Mouse (Mus musculus) kidney, adult 11 months (tissue): ENCODE data around the gene Arhgap30.

Source experiments
- DNase-seq: peaks from one replicate; pipeline ENCODE4 v3.0.0; 2022

Gene Arhgap30

DNA sequence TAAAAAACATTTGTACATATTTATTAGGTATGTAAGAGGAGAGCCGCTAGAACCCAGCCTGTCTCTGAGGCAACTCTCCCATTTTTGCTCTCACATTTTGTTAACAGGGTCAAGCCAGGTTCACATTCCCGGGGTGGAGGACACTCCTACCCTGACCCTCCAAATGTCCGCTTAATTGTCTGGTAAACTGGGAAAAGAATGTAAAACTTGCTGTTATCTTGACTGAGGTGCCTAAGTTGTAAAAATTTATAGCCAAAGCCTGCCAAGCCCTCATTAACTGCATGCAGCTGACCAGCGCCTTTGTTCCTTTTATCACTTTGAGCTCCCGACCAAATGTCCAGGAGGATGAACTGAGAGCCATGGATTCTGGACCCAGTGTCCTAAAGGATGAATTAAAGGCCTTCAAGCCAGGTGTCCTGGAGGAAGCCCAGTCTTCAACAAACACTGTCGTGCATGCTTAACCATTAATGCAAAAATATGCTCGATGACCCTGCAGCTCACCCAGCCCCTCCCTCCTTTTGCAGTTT is 46.6 kb downstream of the Arhgap30 start:
- no peak for DNase-seq

DNA sequence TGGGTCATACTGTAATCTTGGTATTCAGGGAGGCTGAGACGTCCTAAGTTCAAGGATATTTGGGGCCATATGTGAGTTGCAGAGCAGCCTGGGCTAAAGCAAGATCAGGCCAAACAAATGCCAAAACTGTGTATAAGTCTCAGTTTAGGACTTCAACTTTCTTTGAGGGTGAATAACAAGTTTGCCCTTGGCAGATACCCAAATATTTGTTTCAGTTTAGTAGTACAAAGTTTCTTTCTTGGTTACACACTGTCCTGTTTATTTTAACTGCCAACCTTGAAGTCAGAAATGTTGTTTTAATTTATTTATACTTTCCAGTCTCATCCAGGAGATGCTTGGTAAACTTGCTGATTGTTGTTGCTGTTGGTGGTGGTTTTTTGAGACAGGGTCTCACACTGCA is 47.2 kb downstream of the Arhgap30 start:
- DNase-seq, result no peak

DNA sequence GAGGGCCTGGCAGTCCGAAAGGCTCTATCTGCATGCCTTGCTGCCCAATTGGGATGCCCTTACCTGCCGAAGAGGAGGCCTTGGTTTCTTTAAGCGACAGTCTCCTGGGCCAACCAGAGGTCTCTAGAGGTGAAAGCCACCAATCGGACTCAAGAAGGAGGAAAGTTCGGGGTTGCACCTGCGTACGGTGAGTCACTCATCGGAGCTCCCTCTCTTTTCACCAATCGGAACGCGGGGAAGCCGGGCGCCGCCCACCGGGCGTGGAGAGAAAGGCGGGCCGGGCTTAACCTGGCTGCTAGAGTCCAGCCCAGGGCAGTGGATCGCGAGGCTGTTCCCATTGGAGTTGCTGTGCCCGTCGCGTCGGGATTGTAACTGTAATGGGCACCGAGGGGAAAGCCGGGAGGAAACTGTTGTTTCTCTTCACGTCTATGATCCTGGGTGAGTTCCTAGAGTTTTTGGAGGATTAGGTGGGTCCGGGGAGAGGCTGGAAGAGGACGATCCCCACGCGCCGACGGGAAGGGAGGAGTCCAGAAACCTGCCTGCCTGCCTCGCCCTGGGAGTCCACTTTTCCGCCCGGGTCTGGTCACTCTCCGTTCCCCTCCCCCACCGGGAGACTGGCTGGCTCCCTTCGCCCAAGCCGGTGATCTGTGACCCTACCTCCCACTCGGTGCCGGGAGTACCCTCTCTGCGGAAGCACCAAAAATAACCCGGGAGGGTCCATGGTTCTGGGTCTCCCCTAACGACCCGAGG is 48.7 kb downstream of the Arhgap30 start, which contains the start of gene F11r:
Gene F11r, plus strand, starts transcription at position 272 of the 750 bp plus-strand sequence.
- peak; percentile 98 for DNase-seq

DNA sequence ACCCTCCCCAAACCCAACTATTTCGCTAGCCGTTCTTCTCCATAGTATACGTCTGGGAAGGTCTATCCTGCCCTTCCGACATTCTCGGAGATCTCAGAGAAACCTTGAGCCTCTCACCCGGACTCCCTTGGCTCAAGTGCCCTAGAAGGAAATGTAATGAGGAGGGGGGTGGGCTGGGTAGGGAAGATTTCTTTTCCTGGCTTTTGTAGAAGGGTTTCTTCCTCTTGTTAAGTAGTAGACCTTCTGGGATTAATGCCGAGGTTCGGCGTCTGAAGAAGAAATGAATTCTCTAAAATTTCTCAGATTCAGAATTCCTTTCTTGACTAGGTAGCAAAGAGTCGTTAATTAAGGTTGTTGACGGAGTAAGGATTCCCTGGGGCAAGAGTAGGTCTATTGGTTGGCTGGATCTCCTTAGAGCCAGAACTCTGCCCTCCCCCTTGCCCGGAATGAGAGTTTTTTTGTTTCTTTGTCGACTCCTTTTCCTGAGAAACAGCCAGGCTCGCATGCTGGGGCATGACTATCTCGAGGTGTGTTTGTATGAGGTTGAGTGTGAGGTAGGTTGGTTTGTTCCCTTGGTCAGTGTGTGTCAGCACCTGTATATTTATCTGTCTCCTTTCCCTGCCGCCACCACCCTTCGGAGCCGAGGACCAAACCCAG is 49.4 kb downstream of the Arhgap30 start:
- no peak for DNase-seq

DNA sequence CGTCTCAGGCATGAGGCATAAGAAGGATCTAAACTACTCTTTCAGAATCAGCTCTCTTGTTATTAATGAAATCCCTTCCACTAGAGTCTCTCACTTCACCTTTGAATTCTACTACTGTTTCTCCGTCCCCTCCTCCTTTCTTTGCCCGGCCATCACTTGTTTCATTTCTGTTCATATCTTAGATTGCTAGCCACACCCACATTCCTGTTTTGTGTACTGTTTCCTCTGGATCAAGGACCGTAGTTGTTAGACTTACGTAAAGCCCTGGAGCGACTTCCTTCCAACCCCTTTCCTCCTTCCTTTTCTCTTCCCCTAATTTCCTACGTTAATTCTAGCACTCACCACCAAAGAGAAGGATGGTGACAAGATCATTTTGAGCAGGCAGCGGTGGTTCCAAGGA is 50.3 kb downstream of the Arhgap30 start:
- DNase-seq, result no peak

DNA sequence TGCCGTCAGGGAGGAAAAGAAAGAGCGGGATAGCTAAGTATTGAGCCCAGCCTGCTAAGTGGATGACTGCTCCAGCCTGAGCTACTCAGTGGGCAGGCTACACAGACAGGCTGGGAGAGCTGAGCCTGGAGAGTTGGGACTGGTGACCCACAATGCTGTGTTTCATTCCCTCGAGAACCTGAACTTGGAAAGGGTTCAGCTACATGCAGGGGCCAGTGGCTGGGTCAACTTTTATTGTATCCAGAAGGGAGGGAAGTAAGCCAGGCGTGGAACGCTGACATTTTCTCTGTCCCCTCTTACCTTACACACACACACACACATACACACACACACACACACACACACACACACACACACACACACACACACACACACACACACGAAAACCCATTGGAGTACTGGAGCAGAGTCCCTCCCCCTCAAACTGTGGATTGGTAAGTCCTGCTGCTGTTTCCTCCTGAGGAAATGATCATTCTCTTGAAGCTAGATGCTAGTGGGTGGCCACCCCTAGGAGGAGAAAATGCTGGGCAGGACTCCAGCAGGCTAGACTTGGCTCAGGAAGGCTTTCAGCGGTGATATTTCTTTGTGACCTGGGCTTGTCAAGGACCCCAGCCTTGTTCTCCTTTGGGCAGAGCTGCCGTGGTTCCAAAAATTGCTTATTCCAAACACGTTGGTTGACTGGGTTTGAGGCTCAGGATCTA is 51.4 kb downstream of the Arhgap30 start:
- DNase-seq, result peak; percentile 88

DNA sequence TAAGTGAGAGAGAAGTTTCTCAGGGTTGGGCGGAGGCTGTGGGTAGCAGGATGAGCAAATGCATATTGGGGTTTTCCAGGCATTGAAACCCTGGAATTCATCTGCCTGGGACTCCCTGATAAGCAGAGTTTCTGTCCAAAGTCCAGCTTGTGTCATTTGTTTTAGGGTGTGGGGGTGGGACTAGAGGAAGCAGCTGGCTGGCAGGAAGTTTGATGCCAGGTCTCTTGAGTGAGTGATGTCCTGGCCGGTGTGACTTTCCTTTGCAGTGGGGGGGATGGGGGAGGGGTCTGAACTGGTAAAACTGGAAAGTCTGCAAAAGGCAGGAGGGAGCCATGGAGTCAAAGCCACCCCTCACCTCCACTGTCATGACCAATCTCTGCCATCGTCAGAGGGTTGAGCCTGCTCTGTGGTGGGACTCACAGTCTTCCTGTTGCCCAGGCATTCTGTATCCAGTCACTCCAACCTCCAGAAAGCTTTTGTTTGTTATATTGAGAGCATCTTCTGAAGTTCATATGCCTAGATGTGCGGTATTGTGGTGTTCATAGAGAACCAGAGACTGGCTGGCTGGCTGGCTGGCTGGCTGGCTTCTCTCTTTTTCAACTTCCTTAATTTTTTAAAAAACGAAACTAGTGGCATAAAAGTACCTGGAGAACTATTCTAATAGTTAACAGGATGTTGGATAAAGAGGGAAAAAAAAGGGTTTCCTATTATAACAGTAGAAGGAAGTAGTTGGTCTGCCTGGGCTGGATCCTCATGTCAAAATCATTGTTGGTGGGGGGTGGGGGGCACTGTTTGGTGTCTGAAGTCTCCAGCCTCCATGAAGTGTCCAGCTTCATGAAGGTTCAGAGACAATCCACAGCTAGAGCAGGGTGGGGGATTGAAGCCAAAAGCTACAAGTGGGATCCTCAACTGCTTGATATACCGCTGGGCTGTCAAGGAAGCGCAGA is 53.0 kb downstream of the Arhgap30 start:
- no peak for DNase-seq

DNA sequence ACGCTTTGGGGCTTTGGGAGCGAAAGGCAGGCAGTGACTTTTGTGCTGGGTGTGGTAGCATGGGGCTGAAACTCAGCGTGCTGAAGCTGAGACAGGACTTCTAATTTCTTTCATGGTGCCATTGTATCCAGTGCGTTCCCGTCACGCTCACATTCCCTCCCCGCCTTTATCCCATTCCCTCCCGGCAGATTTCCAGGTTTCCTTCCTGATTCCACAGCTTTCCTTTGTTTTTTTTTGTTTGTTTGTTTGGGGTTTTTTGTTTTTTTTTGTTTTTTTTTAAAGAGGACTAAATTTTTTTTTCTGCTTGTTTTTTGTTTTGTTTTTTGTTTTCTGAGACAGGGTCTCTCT is 53.6 kb downstream of the Arhgap30 start:
- no peak for DNase-seq

DNA sequence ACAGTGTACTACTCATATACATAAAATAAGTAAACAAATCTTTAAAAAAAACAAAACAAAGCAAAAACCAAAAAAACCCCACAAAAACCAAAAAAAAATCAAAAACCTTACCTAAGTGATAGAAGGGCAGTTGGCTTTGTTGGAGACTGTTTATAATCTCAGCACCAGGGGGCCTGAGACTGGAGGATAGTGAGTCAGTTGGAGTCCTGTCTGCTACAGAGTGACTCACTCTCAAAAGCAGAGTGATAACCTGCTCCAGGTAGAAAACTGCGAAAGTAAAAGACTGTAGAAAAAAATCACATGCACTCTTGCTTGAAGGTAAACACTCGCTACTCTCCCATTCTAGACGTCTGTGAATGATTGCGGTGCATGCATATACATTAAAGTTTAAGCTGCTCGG is 56.3 kb downstream of the Arhgap30 start:
- no peak for DNase-seq

DNA sequence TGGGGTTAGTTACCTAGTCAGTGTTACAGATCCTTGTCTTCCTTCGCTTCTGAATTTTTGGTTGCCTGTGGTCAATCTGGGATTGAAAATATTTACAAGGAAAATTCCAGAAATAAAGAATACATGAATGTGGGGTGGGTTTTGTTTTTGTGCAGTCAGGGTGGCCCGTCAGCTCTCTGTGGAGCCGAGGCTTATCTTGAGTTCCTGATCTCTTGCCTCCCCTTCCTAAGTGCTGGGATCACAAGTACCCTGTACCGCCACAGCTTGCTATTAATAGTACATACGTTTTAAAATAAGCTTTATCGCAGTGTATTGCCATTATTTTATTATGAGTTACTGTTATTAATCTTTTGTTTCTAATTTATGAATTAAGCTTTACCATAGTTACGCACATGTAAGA is 58.1 kb downstream of the Arhgap30 start:
- DNase-seq, result no peak

DNA sequence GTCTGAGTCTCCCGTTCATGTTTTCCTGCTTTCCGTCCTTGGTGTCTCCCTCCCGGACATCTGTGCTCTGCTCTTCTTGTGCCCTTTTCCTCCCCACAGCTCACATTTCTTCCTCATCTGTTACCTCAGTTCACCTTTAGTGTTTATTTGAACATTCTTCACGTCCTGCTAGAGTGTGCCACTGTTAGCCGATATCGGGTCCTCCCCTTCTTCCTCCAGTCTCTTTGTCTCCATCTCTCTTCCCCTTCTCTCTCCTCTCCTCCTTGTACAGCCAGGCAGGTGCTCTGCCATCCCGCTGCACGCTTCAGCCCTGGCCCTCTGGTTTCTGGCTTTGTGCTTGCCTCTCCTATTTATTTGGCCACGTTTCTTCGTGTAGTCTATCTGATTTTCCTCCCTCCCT is 58.9 kb downstream of the Arhgap30 start:
- DNase-seq, result no peak

DNA sequence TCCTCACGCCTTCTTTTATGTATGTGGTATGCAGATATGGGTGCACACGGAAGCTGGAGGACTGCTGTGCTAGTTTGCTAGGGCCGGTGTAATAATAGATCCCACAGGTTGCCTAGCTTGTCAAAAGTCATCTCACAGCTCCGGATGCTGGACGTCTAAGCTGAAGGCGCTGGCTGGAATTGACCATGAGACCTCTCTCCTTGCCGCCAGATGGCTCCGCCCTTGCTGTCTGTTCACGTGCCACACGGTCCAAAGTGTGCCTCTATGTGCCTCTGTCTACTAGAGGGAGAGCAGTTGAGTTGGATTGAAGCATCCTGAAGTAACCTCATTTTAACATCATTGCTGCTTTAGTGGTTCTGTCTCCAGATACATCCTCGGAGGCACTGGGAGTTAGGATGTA is 61.3 kb downstream of the Arhgap30 start:
- peak; percentile 40 for DNase-seq

DNA sequence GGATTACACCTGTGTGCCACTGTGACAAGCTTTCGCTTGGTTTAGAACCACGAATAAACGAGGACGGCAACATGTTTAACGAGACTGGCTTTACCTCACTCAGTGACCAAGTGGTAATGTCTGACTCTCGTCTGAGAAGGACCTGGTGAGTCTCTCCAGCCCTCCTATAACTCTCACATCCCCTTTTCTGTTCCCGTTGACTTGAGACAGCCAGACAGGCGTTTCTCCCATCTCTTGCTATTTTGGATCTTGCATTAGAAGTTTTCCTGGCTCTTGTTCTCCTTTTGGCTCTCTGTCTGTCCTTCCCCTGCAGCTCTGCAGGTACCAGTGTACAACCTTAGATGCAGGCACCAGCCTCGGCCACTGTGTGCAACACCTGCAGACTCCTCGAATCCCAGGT is 62.2 kb downstream of the Arhgap30 start:
- no peak for DNase-seq

DNA sequence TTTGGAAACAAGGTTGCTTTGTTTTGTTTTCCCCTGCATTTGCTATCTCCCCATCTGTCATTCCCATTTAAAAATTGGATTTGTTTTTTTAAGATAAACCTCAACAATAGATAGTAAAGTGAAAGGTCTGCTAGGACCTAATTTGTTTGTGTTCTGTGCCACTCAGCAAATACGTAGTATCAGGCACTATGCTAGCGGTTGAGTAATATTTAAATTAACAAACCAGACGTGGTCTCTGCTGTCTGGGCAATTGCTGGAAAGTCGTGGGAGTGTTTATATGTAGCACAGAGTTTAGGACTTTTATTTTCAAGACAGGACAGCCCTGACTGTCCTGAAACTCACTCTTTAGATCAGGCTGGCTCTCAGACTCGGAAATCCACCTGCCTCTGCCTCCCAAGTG is 63.8 kb downstream of the Arhgap30 start:
- DNase-seq, result no peak

DNA sequence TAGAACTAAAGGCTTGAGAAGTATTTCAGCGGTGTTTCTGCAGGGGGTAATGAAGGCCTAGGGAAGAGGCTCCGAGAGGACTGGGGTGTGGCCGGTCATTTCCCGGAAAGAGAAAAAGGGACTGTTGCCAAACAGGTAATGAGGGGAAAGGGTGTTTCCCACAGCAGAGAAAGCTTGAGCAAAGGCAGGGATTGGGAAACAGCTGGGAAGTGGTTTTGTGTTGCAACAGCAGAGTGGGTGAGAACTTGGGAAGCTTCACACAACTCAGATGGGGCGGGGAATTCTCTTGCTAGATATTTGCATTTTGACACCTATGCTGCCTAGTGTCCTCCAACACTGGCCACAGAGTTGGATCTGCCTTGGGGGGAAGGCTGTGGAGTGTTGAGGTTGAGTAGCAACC is 64.2 kb downstream of the Arhgap30 start:
- DNase-seq, result no peak

DNA sequence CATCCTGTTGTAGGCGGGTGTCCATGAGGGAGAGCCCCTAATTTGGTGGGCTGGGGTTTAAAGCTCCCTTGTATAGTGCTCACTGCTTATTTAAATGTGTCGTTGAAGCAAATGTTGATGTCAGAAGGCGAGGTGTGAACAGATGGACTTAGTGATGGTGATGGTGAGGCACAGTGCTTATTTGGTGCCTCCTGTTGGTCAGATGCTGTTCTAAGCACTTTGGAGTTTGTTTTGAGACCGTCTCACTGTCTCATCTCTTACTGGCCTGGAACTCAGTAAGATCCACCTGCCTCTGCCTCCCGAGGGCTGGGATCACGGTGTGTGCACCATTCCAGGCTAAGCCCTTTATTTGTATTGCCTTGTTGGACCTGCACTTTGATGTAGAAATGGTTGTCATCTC is 66.2 kb downstream of the Arhgap30 start:
- no peak for DNase-seq

DNA sequence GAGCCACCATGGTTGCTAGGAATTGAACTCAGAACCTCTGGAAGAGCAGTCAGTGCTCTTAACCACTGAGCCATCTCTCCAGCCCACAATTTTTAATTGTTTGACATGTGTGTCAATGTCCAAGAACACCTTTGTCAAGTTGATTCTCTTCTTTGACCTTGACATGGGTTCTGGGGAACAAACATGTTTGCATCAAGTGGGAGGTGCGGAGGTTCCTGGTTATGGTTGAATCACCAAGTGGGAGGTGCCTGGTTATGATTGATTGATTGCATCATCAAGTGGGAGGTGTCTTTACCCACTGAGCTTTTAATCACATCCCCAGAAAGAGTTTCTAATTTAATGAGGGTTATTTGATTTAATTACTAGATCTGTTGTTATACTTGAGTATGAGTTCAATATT is 68.8 kb downstream of the Arhgap30 start:
- DNase-seq, result no peak

DNA sequence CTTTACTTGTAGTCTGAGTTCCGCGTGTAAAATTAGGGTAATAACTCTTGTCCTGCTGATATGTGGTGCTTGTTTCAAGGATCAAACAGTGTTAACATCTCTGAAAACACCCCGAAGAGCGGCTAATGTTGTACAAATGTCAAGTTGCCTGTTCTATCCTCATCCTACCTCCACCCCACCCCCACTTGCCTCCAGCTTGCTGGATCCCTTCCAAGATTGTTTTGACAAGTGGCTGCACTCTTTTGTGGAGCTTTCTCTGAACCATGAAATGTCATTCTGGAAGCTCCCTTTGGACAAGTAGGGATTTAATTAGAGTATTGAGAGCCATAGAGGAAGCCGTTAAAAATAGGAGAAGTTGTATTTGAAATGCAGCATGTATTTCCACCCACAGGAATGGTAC is 71.0 kb downstream of the Arhgap30 start:
- no peak for DNase-seq
